Mouse (Mus musculus) small intestine, adult 2 months (tissue): ENCODE measurements around the gene P2rx5.

ENCODE experiments used
- CTCF ChIP-seq: fragments of 200-500 bp; IDR thresholded peaks from 2 replicates; pipeline ENCODE4 v1.5.1; 2012; ENCODE audit warnings: low read depth, mild to moderate bottlenecking, control low read depth, inconsistent platforms, low read length, moderate library complexity, mixed read lengths; ENCODE audit not compliant: insufficient replicate concordance, insufficient read length; ENCODE audit errors: extremely low read depth
- POLR2A ChIP-seq: fragments of 200-500 bp; IDR thresholded peaks from 2 replicates; pipeline ENCODE4 v1.6.1; 2012; ENCODE audit warnings: low read depth, mild to moderate bottlenecking, control low read depth, inconsistent platforms, low read length, moderate library complexity

DNA sequence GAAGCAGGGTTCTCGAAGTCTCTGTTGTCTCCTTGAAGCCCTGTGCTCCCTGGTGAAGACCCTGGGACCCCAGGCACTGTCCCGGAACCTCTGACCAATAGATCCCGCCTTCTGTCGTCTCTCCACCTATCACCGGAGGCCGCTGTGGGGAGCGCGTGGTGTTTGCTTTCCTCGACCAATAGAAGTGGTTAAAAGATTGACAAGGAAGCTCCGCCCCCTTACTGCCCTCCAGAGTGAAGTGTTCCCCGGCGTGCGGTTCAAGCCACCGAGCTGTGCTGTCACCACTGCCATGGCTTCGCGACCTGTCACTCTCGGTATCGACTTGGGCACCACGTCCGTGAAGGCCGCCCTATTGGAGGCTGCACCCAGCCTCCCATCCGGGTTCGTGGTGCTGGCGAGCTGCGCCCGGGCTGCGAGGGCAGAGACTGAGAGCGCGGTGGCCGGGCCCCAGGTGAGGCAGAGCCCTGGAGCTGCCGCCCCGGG lies 39.0 kb downstream of the P2rx5 start, which contains the start of gene Shpk:
- TF ChIP-seq CTCF, result no peak
- TF ChIP-seq POLR2A, result peak; percentile 62
